Mouse (Mus musculus) liver, adult 2 months (tissue): ENCODE measurements at regions not wholly inside any gene's neighbourhood (a gene's known extent, or its start where the extent isn't known, plus 50 kb on each side); places are given as distances from the start of the nearest gene placed in this dataset.

Experiments used
- DNase-seq: peaks from one replicate; pipeline ENCODE4 v3.0.0-alpha.2; 2011; ENCODE audit warnings: low read depth, low spot score; ENCODE audit errors: extremely low read depth
- H3K27ac ChIP-seq: fragments of 200-500 bp; replicated peaks from 2 replicates; pipeline ENCODE4 v1.5.1; 2012; ENCODE audit warnings: low read depth, mild to moderate bottlenecking, control low read depth, inconsistent platforms, low read length; ENCODE audit not compliant: insufficient read depth
- H3K27me3 ChIP-seq: fragments of 200-500 bp; 2 replicates; pipeline ENCODE4 v1.6.1; 2012; ENCODE audit warnings: mild to moderate bottlenecking, moderate library complexity, low read length, inconsistent platforms; ENCODE audit not compliant: control insufficient read depth, insufficient read depth
- H3K36me3 ChIP-seq: fragments of 200-500 bp; 2 replicates; pipeline ENCODE4 v1.6.1; 2012; ENCODE audit warnings: low read length, inconsistent platforms; ENCODE audit not compliant: control insufficient read depth, insufficient read depth
- H3K4me1 ChIP-seq: fragments of 200-500 bp; 2 replicates; pipeline ENCODE4 v1.6.1; 2011; ENCODE audit warnings: low read length; ENCODE audit not compliant: control insufficient read depth, insufficient read depth
- H3K4me3 ChIP-seq: fragments of 200-500 bp; 2 replicates; pipeline ENCODE4 v1.5.1; 2011; ENCODE audit warnings: low read depth, mild to moderate bottlenecking, control low read depth, low read length, moderate library complexity; ENCODE audit not compliant: insufficient read depth
- H3K79me2 ChIP-seq: fragments of 200-500 bp; 2 replicates; pipeline ENCODE4 v1.6.1; 2012; ENCODE audit warnings: inconsistent platforms, mild to moderate bottlenecking, low read length, moderate library complexity; ENCODE audit not compliant: control insufficient read depth, insufficient read depth
- H3K9ac ChIP-seq: fragments of 200-500 bp; 2 replicates; pipeline ENCODE4 v1.6.1; 2012; ENCODE audit warnings: low read depth, mild to moderate bottlenecking, control low read depth, inconsistent platforms, low read length
- CTCF ChIP-seq: fragments of 200-500 bp; IDR thresholded peaks from 2 replicates; pipeline ENCODE4 v1.5.1; 2011; ENCODE audit warnings: low read depth, low read length, control low read depth
- POLR2A ChIP-seq: fragments of 200-500 bp; IDR thresholded peaks from 2 replicates; pipeline ENCODE4 v1.6.1; 2011; ENCODE audit warnings: low read length, control low read depth; ENCODE audit not compliant: insufficient read depth; ENCODE audit errors: extremely low read depth
- WGBS: fragments of 180-500 bp; shearing (Covaris S2); methylation state at CpG from one replicate; pipeline ENCODE4 v1.1.7; 2018; 5-methylcytosine and 5-hydroxymethylcytosine counted together

DNA sequence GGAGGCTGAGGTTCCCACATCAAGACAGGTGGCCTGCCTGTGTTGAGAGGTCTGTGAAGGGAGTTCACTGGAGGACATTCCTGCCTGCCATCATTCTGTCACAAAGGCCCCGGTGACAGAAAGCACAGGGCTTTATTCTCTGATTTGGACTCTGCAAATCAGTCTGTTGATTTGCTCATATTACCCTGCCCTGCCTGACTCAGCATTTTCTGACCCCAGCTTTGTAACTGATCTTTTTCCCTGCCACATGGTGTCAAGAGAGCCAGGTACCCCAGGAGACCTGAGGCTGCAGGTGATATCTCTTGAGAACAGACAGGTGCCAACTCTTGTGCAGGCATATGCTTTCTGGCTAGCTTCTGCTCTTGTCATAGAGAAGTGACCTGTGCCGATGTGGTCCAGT is 906.5 kb upstream of the Lrrc6 start:
- Histone ChIP-seq H3K9ac (no peak overlapping the region), H3K36me3 (no peaks in the 10 kb centered on the region), H3K27ac (no peak overlapping the region), H3K79me2 (no peaks in the 10 kb centered on the region), H3K4me1 (peaks cover 7% of the 10 kb centered on the region; the same call in 1 of the 2 replicates), H3K27me3 (no peaks in the 10 kb centered on the region), H3K4me3 (no peak overlapping the region)
- TF ChIP-seq POLR2A = no peak
- TF ChIP-seq CTCF = no peak
- DNase-seq = no peak
- 78% methylated on average over 2 of the region's 2 CpGs for WGBS

DNA sequence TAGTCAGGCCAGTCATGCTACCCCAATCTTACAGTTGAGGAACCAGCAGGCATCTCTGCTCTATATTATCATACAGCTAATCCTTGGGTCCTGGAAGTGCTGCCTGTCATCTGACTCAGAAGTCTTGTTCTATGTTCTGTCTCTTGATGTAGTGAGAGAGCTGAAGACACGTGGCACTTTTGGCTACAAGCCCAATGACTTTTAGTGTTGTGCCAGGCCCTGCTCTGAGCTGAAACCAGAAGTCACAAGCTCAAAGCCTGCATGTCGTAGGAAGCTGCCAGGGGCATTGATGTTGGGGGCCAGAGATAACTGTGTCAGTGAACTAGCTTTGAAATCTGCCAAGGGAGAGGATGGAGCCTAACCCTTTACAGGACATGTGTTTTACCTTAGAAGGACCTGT is 904.8 kb upstream of the Lrrc6 start:
- H3K27ac ChIP-seq = no peak overlapping the region
- peaks cover 7% of the 10 kb centered on the region; the same call in 1 of the 2 replicates for H3K4me1 ChIP-seq
- peak; percentile 95 for DNase-seq
- H3K36me3 ChIP-seq = no peaks in the 10 kb centered on the region
- TF ChIP-seq CTCF = no peak
- TF ChIP-seq POLR2A = no peak
- no peaks in the 10 kb centered on the region for H3K27me3 ChIP-seq
- no peak overlapping the region for H3K9ac ChIP-seq
- WGBS = 2% methylated on average over 2 of the region's 2 CpGs
- H3K4me3 ChIP-seq = no peak overlapping the region
- no peaks in the 10 kb centered on the region for H3K79me2 ChIP-seq

GRCm38 (mm10) chr15:67405011-67405410 is 904.3 kb upstream of the Lrrc6 start:
- no peak for TF ChIP-seq CTCF
- no peak for TF ChIP-seq POLR2A
- Histone ChIP-seq H3K36me3 (no peaks in the 10 kb centered on the region), H3K9ac (no peak overlapping the region), H3K27me3 (no peaks in the 10 kb centered on the region), H3K27ac (no peak overlapping the region), H3K4me3 (no peak overlapping the region), H3K79me2 (no peaks in the 10 kb centered on the region), H3K4me1 (peaks cover 7% of the 10 kb centered on the region; the same call in 1 of the 2 replicates)
- peak; percentile 84 for DNase-seq
- WGBS = 80% methylated on average over 2 of the region's 2 CpGs

- Histone ChIP-seq H3K4me3 (no peak overlapping the region), H3K27me3 (no peaks in the 10 kb centered on the region), H3K27ac (no peak overlapping the region), H3K9ac (no peak overlapping the region), H3K4me1 (peaks cover 7% of the 10 kb centered on the region; the same call in 1 of the 2 replicates), H3K36me3 (no peaks in the 10 kb centered on the region), H3K79me2 (no peaks in the 10 kb centered on the region)
- no peak for DNase-seq
- TF ChIP-seq POLR2A (no peak), CTCF (no peak)
These were observed 901.6 kb upstream of the Lrrc6 start for GRCm38 (mm10) chr15:67402310-67402709.

- Histone ChIP-seq H3K36me3 (no peaks in the 10 kb centered on the region), H3K79me2 (no peaks in the 10 kb centered on the region), H3K4me3 (no peak overlapping the region), H3K4me1 (no peaks in the 10 kb centered on the region), H3K27ac (no peak overlapping the region), H3K9ac (no peak overlapping the region), H3K27me3 (no peaks in the 10 kb centered on the region)
- DNase-seq = no peak
- no peak for TF ChIP-seq CTCF
- no peak for TF ChIP-seq POLR2A
- 85% methylated on average over 5 of the region's 5 CpGs for WGBS
These were observed 896.6 kb upstream of the Lrrc6 start for GRCm38 (mm10) chr15:67397269-67397668.

DNA sequence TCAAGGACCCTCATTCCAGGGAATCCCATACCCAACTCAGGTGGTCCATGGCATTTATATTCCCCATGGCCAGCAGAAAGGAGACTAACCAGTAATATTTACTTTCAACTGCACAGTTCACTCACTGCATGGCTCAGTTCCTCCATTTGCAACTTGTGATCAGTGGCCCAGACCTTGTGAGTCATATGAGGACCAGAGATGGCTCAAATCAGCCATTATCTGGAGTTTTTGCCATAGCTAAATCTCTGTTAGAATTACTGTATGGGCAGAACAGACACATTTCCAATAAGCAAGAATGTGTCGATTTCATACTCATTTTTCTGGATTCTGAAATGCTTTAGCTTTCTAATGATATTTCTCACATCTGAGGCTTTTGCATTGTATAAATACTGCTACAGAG is 894.4 kb upstream of the Lrrc6 start:
- Histone ChIP-seq H3K4me3 (no peak overlapping the region), H3K36me3 (no peaks in the 10 kb centered on the region), H3K9ac (no peak overlapping the region), H3K4me1 (no peaks in the 10 kb centered on the region), H3K27me3 (no peaks in the 10 kb centered on the region), H3K79me2 (no peaks in the 10 kb centered on the region), H3K27ac (no peak overlapping the region)
- DNase-seq = no peak
- TF ChIP-seq CTCF = no peak
- no peak for TF ChIP-seq POLR2A
- 95% methylated on average over 1 of the region's 1 CpGs for WGBS
